16 mouse cellular contexts compared by ENCODE assay signal in the genomic region with DNA sequence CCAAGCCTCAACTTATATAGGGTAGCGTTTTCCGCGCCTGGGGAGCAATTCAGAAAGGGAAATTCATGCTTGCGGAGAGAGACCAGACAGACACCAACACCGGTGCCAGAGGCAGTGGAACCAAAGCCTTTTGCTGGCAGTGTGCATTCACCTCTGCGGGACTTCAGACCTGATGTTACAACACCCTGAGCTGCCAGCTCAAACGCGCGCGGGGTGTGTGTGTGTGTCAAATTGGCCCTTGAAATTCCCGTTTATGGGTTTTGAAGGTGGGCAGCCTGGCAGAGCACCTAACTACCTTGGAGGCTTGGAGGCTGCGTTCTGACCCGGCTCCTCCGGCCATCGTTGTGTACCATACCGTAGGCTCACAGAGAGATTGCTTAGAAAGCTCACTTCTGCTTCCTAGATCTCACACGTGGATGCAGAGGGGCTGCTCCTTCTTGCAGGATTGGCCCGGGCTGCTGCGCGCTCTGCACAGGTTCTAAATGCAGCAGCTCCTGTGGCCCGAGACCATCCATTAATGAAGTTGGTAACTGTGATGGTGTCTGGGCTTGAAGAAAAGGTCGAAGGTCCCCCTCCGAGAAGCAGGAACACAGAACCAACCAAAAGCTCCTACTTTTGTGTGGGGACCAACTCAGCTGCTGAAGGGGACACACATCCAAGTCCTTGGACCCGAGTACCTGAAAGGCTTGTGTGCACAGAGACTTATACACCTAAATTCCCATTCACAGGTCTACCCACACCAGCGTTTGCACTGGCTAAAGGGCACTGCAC. TPM values are rescaled to one million over a fixed set of nuclear protein-coding genes. Genes with fewer than 3 reads are reported as not detected.
A peak's percentile ranks its signal among the peaks of the same experiment; 100 is the strongest.
DNase-seq lines count a peak whose midpoint lies in the region; ATAC-seq and TF ChIP-seq lines count a peak whose summit lies in the region.
"Had no signal": no experiment of that assay in that cellular context is flagged by ENCODE, and none has a peak within 500 bp of the region (broad histone marks: within the 10 kb centered on the region; RNA-seq: fewer than 3 reads in every experiment).

No protein-coding gene starts in this region.

- H3K9ac ChIP-seq in heart, embryonic 12.5 days = no peak overlapping the region
- no peak overlapping the region for H3K9ac ChIP-seq in forebrain, embryonic 14.5 days (ENCODE audit: low read length)
- H3K9ac ChIP-seq in limb, embryonic 11.5 days (ENCODE audit: low read length) = no peak overlapping the region
- no peak overlapping the region for H3K9ac ChIP-seq in midbrain, postnatal 0 days (replicated peaks; ENCODE audit: low read length, poor library complexity, severe bottlenecking)

- no peak overlapping the region for H3K27ac ChIP-seq in heart, embryonic 12.5 days (ENCODE audit: poor library complexity, severe bottlenecking)
- no peak overlapping the region for H3K27ac ChIP-seq in forebrain, embryonic 14.5 days (ENCODE audit: low read depth, low read length)
- no peak overlapping the region for H3K27ac ChIP-seq in limb, embryonic 11.5 days (replicated peaks; ENCODE audit: low read depth, low read length)
- no peak overlapping the region for H3K27ac ChIP-seq in midbrain, postnatal 0 days (ENCODE audit: low read depth, low read length)

- no peak overlapping the region for H3K4me3 ChIP-seq in heart, embryonic 12.5 days
- H3K4me3 ChIP-seq in forebrain, embryonic 14.5 days (ENCODE audit: low read depth, low read length) = no peak overlapping the region
- H3K4me3 ChIP-seq in limb, embryonic 11.5 days (ENCODE audit: low read depth, low read length) = 0 out of 2 replicates have a peak overlapping the region, but pooled peaks have one; percentile 1
- H3K4me3 ChIP-seq in midbrain, postnatal 0 days (ENCODE audit: low read depth, low read length) = 0 out of 2 replicates have a peak overlapping the region, but pooled peaks have one; percentile 3

- 0 out of 2 replicates have a peak overlapping the region, but pooled peaks have one; percentile 6 for H3K4me2 ChIP-seq in heart, embryonic 12.5 days
- H3K4me2 ChIP-seq in forebrain, embryonic 14.5 days (ENCODE audit: low read length) = peak overlapping the region; percentile 33; the same call in 1 of the 2 replicates
- H3K4me2 ChIP-seq in limb, embryonic 11.5 days (ENCODE audit: low read depth, severe bottlenecking) = no peak overlapping the region
- peak overlapping the region; percentile 20; the same call in 1 of the 2 replicates for H3K4me2 ChIP-seq in midbrain, postnatal 0 days (ENCODE audit: low read depth, low read length, poor library complexity, severe bottlenecking)

- no peaks in the 10 kb centered on the region for H3K9me3 ChIP-seq in heart, embryonic 12.5 days (replicated peaks)
- no peaks in the 10 kb centered on the region for H3K9me3 ChIP-seq in forebrain, embryonic 14.5 days (replicated peaks; ENCODE audit: control insufficient read depth, low read length)
- no peaks in the 10 kb centered on the region for H3K9me3 ChIP-seq in limb, embryonic 11.5 days (ENCODE audit: control insufficient read depth, low read length)
- no peaks in the 10 kb centered on the region for H3K9me3 ChIP-seq in midbrain, postnatal 0 days (ENCODE audit: low read length)
- H3K9me3 ChIP-seq: G1E had no signal

- H3K27me3 ChIP-seq in heart, embryonic 12.5 days (replicated peaks) = peaks cover 100% of the 10 kb centered on the region
- H3K27me3 ChIP-seq in forebrain, embryonic 14.5 days (replicated peaks; ENCODE audit: control insufficient read depth, insufficient read depth, low read length) = peaks cover 80% of the 10 kb centered on the region
- peaks cover 91% of the 10 kb centered on the region for H3K27me3 ChIP-seq in limb, embryonic 11.5 days (ENCODE audit: control insufficient read depth, insufficient read depth, low read length)
- H3K27me3 ChIP-seq in midbrain, postnatal 0 days (ENCODE audit: insufficient read depth, low read length) = peaks cover 61% of the 10 kb centered on the region

- no peak for DNase-seq in heart, postnatal 14 days
- DNase-seq in forebrain, embryonic 14.5 days (ENCODE audit: low spot score) = no peak
- peak; percentile 44 for DNase-seq in limb, embryonic 11.5 days (ENCODE audit: low spot score)
- peak; percentile 40 for DNase-seq in midbrain, postnatal 0 days (ENCODE audit: low spot score)
- no peak for DNase-seq in cerebellum, adult 9-11 months
- no peak for DNase-seq in right cerebral cortex, postnatal 4 days
- no peak for DNase-seq in cerebellum, postnatal 36 days
- DNase-seq: gastrocnemius, postnatal 14 days; kidney, adult 8-10 months; lung, adult 2 months had no signal

- ATAC-seq in heart, embryonic 12.5 days (ENCODE audit: insufficient number of reproducible peaks, low FRiP score) = no peak
- ATAC-seq in forebrain, embryonic 14.5 days = no peak; the same call in 1 of the 2 replicates
- no peak for ATAC-seq in limb, embryonic 11.5 days (ENCODE audit: insufficient number of reproducible peaks, low FRiP score, low TSS enrichment, low read depth)
- ATAC-seq in midbrain, postnatal 0 days (ENCODE audit: low FRiP score) = no peak
- ATAC-seq: activated CD4-positive, CD25-positive, alpha-beta regulatory T cell, adult 4 months had no signal

- whole genome bisulfite sequencing in heart, embryonic 12.5 days = 6% methylated on average over 25 of the region's 25 CpGs
- 4% methylated on average over 25 of the region's 25 CpGs for WGBS in forebrain, embryonic 14.5 days
- WGBS in limb, embryonic 11.5 days = 3% methylated on average over 25 of the region's 25 CpGs
- 5% methylated on average over 25 of the region's 25 CpGs for WGBS in midbrain, postnatal 0 days

- intact Hi-C loops in heart, postnatal 14 days (cut with DNase I) = no loop called here

- H3K4me1 ChIP-seq in heart, embryonic 12.5 days (replicated peaks) = no peaks in the 10 kb centered on the region
- H3K4me1 ChIP-seq in forebrain, embryonic 14.5 days (ENCODE audit: control insufficient read depth, insufficient read depth, low read length) = peaks cover 11% of the 10 kb centered on the region
- H3K4me1 ChIP-seq in limb, embryonic 11.5 days (ENCODE audit: control insufficient read depth, insufficient read depth, low read length) = peaks cover 6% of the 10 kb centered on the region; the same call in 1 of the 2 replicates
- H3K4me1 ChIP-seq in midbrain, postnatal 0 days (ENCODE audit: insufficient read depth, low read length) = no peaks in the 10 kb centered on the region

- TF ChIP-seq CTCF in midbrain, postnatal 0 days (IDR thresholded peaks at IDR 0.05) = no peak

- no peaks in the 10 kb centered on the region for H3K36me3 ChIP-seq in heart, embryonic 12.5 days
- H3K36me3 ChIP-seq in forebrain, embryonic 14.5 days (ENCODE audit: control insufficient read depth, insufficient read depth, low read length) = no peaks in the 10 kb centered on the region
- no peaks in the 10 kb centered on the region for H3K36me3 ChIP-seq in limb, embryonic 11.5 days (ENCODE audit: control insufficient read depth, insufficient read depth, low read length)
- no peaks in the 10 kb centered on the region for H3K36me3 ChIP-seq in midbrain, postnatal 0 days (ENCODE audit: insufficient read depth, low read length)
- H3K36me3 ChIP-seq: G1E had no signal

RNA-seq across cellular contexts. Expression of gene Olig2, which starts 7.4 kb away (rescaled TPM):
- polyA plus RNA-seq in heart, embryonic 12.5 days (2016; fragmentation: Nextera tagmentation; extraction: Ambion mirVana) = not detected in 2 replicates
- not detected for total RNA-seq in heart, postnatal 14 days (2021)
- 5.2 and 6.3 TPM in 2 replicates for polyA plus RNA-seq in forebrain, embryonic 14.5 days (2014; fragmentation: Nextera tagmentation; extraction: Ambion mirVana)
- not detected in 2 replicates for polyA plus RNA-seq in limb, embryonic 11.5 days (2014; fragmentation: Nextera tagmentation; extraction: Ambion mirVana)
- total RNA-seq in midbrain, postnatal 0 days (2014; rRNA removed) = 36.0 and 58.4 TPM in 2 replicates
- 13.3 and 15.7 TPM in 2 replicates for polyA plus RNA-seq in midbrain, postnatal 0 days (2015; fragmentation: Nextera tagmentation; extraction: Ambion mirVana)
- total RNA-seq: gastrocnemius, postnatal 14 days; monocyte, adult 5-6 weeks had no signal
- polyA plus RNA-seq: activated CD4-positive, CD25-positive, alpha-beta regulatory T cell, adult 4 months; G1E; heart, postnatal 0 days; lung, adult 2 months had no signal

RNA-seq across cellular contexts. Expression of gene Olig1, which starts 36.9 kb away (rescaled TPM):
- polyA plus RNA-seq in heart, embryonic 12.5 days (2016; fragmentation: Nextera tagmentation; extraction: Ambion mirVana) = not detected in 2 replicates
- not detected for total RNA-seq in heart, postnatal 14 days (2021)
- 18.0 and 31.1 TPM in 2 replicates for polyA plus RNA-seq in forebrain, embryonic 14.5 days (2014; fragmentation: Nextera tagmentation; extraction: Ambion mirVana)
- polyA plus RNA-seq in limb, embryonic 11.5 days (2014; fragmentation: Nextera tagmentation; extraction: Ambion mirVana) = 0.13 TPM in 1 of 2 replicates, not detected in the other
- 153 and 196 TPM in 2 replicates for total RNA-seq in midbrain, postnatal 0 days (2014; rRNA removed)
- polyA plus RNA-seq in midbrain, postnatal 0 days (2015; fragmentation: Nextera tagmentation; extraction: Ambion mirVana) = 167 and 180 TPM in 2 replicates
- total RNA-seq: G1E; gastrocnemius, postnatal 14 days; monocyte, adult 5-6 weeks had no signal
- polyA plus RNA-seq: activated CD4-positive, CD25-positive, alpha-beta regulatory T cell, adult 4 months; G1E; heart, postnatal 0 days; spleen, adult 2 months had no signal

Comparison
In these comparisons a context has a peak if more than half of its experiments do, and no peak if none do; other contexts are left out.
1. H3K4me3 ChIP-seq: peak in limb, embryonic 11.5 days (single experiment) and midbrain, postnatal 0 days (single experiment); none in heart, embryonic 12.5 days (single experiment) and forebrain, embryonic 14.5 days (single experiment).
2. DNase-seq: peak in limb, embryonic 11.5 days (single experiment) and midbrain, postnatal 0 days (single experiment); none in heart, postnatal 14 days (0 of 2), forebrain, embryonic 14.5 days (single experiment), cerebellum, adult 9-11 months (single experiment), right cerebral cortex, postnatal 4 days (single experiment) and cerebellum, postnatal 36 days (0 of 2).
3. RNA of gene Olig1, which starts 36.9 kb away (polyA plus RNA-seq): 167 to 180 TPM in midbrain, postnatal 0 days and 18.0 to 31.1 TPM in forebrain, embryonic 14.5 days; 0.13 TPM in limb, embryonic 11.5 days and not detected in heart, embryonic 12.5 days; every median in the first group is over 10 times any median in the second.